Comparison of ENCODE assay signal across 11 mouse cellular contexts in the genomic region with DNA sequence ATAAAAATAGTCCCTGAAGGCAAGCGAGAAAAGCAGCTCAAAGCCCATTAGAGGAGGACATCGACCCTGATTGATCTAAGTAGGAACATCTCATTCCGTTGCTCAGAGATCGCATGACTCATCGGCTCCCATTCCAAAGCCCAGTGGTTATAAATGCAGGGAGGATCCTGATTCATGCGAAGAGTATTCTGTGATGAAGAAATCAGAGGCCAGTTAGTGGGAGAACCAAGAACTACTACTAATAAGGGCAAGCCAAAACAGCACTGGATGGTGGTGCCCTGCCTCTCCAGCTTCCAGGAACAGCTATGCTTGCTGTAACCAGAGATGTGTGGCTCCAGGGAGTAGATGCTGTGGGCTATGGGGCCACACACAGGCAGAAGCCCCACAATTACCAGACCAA.
DNase-seq lines count a peak whose midpoint lies in the region; ATAC-seq lines count a peak whose summit lies in the region.
"Had no signal": no experiment of that assay in that cellular context is flagged by ENCODE, and none has a peak within 500 bp of the region (broad histone marks: within the 10 kb centered on the region; RNA-seq: fewer than 3 reads in every experiment).

No protein-coding gene starts in this region.

- H3K9ac ChIP-seq in intestine, embryonic 14.5 days (ENCODE audit: low read length) = no peak overlapping the region
- H3K9ac ChIP-seq: liver, embryonic 13.5 days had no signal

- no peak overlapping the region for H3K4me3 ChIP-seq in intestine, embryonic 14.5 days (ENCODE audit: low read depth, low read length)
- H3K4me3 ChIP-seq: liver, embryonic 13.5 days had no signal

- ATAC-seq in intestine, embryonic 14.5 days (replicated peaks; ENCODE audit: low FRiP score, low TSS enrichment, low read depth) = 0 out of 2 replicates have a peak, but pooled peaks have one; percentile 40
- ATAC-seq: midbrain, embryonic 16.5 days had no signal

- no peaks in the 10 kb centered on the region for H3K9me3 ChIP-seq in intestine, embryonic 14.5 days (ENCODE audit: control insufficient read depth, low read length)
- H3K9me3 ChIP-seq: liver, embryonic 13.5 days had no signal

- no peak overlapping the region for H3K27ac ChIP-seq in intestine, embryonic 14.5 days (ENCODE audit: low read depth)
- H3K27ac ChIP-seq: liver, embryonic 13.5 days had no signal

- no peaks in the 10 kb centered on the region for H3K27me3 ChIP-seq in intestine, embryonic 14.5 days (replicated peaks; ENCODE audit: control insufficient read depth, insufficient read depth, low read length)
- H3K27me3 ChIP-seq: liver, embryonic 13.5 days had no signal

- WGBS in intestine, embryonic 14.5 days = 64% methylated on average over 6 of the region's 6 CpGs

- H3K36me3 ChIP-seq in intestine, embryonic 14.5 days (ENCODE audit: control insufficient read depth, insufficient read depth, low read length) = no peaks in the 10 kb centered on the region
- H3K36me3 ChIP-seq: liver, embryonic 13.5 days had no signal

- H3K4me1 ChIP-seq in intestine, embryonic 14.5 days (replicated peaks; ENCODE audit: control insufficient read depth, insufficient read depth, low read length) = peaks cover 6% of the 10 kb centered on the region
- H3K4me1 ChIP-seq: liver, embryonic 13.5 days had no signal

- DNase-seq in lung, adult 18-20 months = peak; percentile 35 to 40
- no peak for DNase-seq in lung, postnatal 4 days
- peak; percentile 96 for DNase-seq in NIH3T3 (ENCODE audit: low read depth)
- DNase-seq in adrenal gland, postnatal 25 days = peak; percentile 46
- no peak for DNase-seq in intestine, embryonic 14.5 days (ENCODE audit: low spot score)
- DNase-seq in layer of hippocampus, adult 11-12 months (ENCODE audit: low spot score) = no peak
- no peak for DNase-seq in left cerebral cortex, adult 18-20 months (ENCODE audit: low spot score in 2 of 2)
- DNase-seq in T-cell, adult 2 months (ENCODE audit: low spot score) = no peak
- DNase-seq: kidney, adult 11 months; liver, embryonic 13.5 days had no signal

- no peak overlapping the region for H3K4me2 ChIP-seq in intestine, embryonic 14.5 days (ENCODE audit: low read length)
- H3K4me2 ChIP-seq: liver, embryonic 13.5 days had no signal

Comparison
In these comparisons a context has a peak if more than half of its experiments do, and no peak if none do; other contexts are left out.
1. DNase-seq: peak in lung, adult 18-20 months (2 of 2), NIH3T3 (single experiment) and adrenal gland, postnatal 25 days (single experiment); none in lung, postnatal 4 days (0 of 2), intestine, embryonic 14.5 days (single experiment), layer of hippocampus, adult 11-12 months (single experiment), left cerebral cortex, adult 18-20 months (0 of 2) and T-cell, adult 2 months (single experiment).